Mouse (Mus musculus) liver, adult 10 weeks (tissue): ENCODE measurements around the gene Pde6h. TPM values are rescaled to one million over a fixed set of nuclear protein-coding genes. Genes with fewer than 3 reads are reported as not detected.

Experiments
- polyA plus RNA-seq: library from polyadenylated mRNA; stranded (reverse); fragments of 350-450 nt; fragmentation: Illumina TruSeq; extraction: RNeasy Lipid Tissue Mini Kit (QIAGEN cat#74804); gene quantifications from one replicate; pipeline ENCODE4 v1.2.3, GENCODE M21; 2014; ENCODE audit warnings: low read depth, low replicate concordance

The Pde6h gene
- not detected for polyA plus RNA-seq

GRCm38 (mm10) chr6:136923532-136923931 lies at the start of gene Pde6h:
Pde6h (plus strand) TSS chr6:136923832.

GRCm38 (mm10) chr6:136875670-136876069 lies 48.0 kb upstream of the Pde6h start, which contains the start of gene Mgp:
Mgp (minus strand) TSS chr6:136875823.

GRCm38 (mm10) chr6:136922080-136922479 lies 1.6 kb upstream of the Pde6h start, which contains the start of gene Erp27:
Erp27 (minus strand) TSS chr6:136922180.

GRCm38 (mm10) chr6:136941051-136942021 lies 17.7 kb downstream of the Pde6h start, which contains the start of gene Arhgdib:
Arhgdib (minus strand) TSS chr6:136941899.

Other genes with a start within 250 kb of the Pde6h start
- 0.16 TPM for gene Gucy2c, start 142.1 kb upstream of the Pde6h start, polyA plus RNA-seq
- 0.13 TPM for gene Hist4h4, start 119.4 kb upstream of the Pde6h start, polyA plus RNA-seq
- gene H2afj, start 115.6 kb upstream of the Pde6h start, polyA plus RNA-seq, result 2.5 TPM
- gene BC049715, start 96.2 kb upstream of the Pde6h start, polyA plus RNA-seq, result 0.50 TPM
- gene Wbp11, start 95.6 kb upstream of the Pde6h start, polyA plus RNA-seq, result 22.9 TPM
- not detected for gene Smco3, start 88.4 kb upstream of the Pde6h start, polyA plus RNA-seq
- gene Art4, start 66.1 kb upstream of the Pde6h start, polyA plus RNA-seq, result 1.5 TPM
- 1.8 TPM for gene Mgp, start 48.0 kb upstream of the Pde6h start, polyA plus RNA-seq
- gene Erp27, start 1.7 kb upstream of the Pde6h start, polyA plus RNA-seq, result not detected
- gene Arhgdib, start 18.1 kb downstream of the Pde6h start, polyA plus RNA-seq, result 8.6 TPM
- gene Rerg, start 246.7 kb downstream of the Pde6h start, polyA plus RNA-seq, result 4.2 TPM